Mouse (Mus musculus): ENCODE data around the gene Pdia5. TPM values are rescaled to one million over a fixed set of nuclear protein-coding genes. Genes with fewer than 3 reads are reported as not detected.
A peak's percentile ranks its signal among the peaks of the same experiment; 100 is the strongest.

Gene Pdia5
- polyA plus RNA-seq, 1 experiment, result 11.3 TPM

DNA sequence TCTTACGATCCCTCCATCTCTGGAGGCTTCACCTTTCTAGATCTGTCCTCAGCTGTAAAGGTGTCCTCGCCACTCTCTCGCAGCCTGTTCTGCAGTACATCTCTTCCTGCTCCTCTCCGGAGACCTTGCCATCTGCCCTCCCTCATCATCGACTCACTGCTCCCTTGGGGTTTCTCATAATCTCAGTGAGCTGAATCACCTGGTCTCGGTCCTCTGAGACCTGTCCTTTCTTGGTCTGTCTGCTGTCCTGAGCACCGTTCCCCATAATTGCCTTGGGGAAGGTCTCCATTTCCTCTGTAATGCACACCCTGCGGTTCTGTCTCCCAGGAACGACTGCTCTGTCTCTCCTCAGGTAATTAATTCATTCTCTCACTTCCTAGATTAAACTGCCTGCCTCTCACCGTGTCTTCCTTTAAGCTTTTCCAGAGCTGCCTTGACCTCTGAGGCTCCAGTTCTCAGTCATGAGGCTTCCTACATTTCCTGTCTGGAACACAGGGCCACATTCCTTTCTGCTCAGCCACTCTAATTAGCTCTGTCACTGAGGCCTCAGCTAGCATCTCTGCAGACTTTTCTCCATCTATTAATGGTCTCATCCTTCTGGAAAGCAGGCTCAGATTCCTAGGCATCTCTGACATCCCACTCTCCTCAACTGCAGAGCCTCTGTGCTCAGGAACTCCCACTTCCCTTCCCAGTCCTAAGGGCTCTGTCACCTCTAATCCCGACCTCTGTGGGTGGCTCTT is 18.8 kb upstream of the Pdia5 start:
- no peak for DNase-seq
- WGBS, result 63% methylated on average over 11 of the region's 11 CpGs
- Histone ChIP-seq H3K4me1 (ENCODE audit: control insufficient read depth, insufficient read depth, low read length) (no peaks in the 10 kb centered on the region), H3K4me3 (replicated peaks; ENCODE audit: extremely low read depth, low read depth, low read length) (no peak overlapping the region)
- TF ChIP-seq CTCF (IDR thresholded peaks at IDR 0.05; ENCODE audit: insufficient read depth, low read length) (no peak), POLR2A (IDR thresholded peaks at IDR 0.05; ENCODE audit: borderline replicate concordance, extremely low read depth, low read depth, low read length) (no peak)

DNA sequence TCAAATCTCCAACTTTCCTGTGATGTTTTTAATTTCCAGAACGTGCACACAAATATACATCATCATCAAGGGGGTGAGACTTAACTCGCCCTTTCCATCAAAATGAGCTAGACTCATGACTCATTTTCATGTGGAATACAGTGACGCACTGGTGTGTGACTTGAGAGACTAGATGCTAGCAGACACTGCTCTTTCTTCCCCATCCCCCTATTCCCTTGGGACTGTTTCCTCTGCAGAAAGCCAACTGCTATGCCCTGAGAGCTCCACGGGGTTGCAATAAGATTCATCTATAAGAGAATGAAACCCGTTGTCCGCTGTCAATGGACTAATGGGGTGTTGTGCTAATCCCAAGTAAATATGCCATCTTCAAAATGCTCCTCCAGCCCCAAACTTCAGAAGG is 17.9 kb upstream of the Pdia5 start:
- no peak for DNase-seq
- TF ChIP-seq POLR2A (IDR thresholded peaks at IDR 0.05; ENCODE audit: borderline replicate concordance, extremely low read depth, low read depth, low read length), result no peak
- no peak for TF ChIP-seq CTCF (IDR thresholded peaks at IDR 0.05; ENCODE audit: insufficient read depth, low read length)
- WGBS, result 83% methylated on average over 6 of the region's 6 CpGs
- no peaks in the 10 kb centered on the region for H3K4me1 ChIP-seq (ENCODE audit: control insufficient read depth, insufficient read depth, low read length)
- no peak overlapping the region for H3K4me3 ChIP-seq (replicated peaks; ENCODE audit: extremely low read depth, low read depth, low read length)

DNA sequence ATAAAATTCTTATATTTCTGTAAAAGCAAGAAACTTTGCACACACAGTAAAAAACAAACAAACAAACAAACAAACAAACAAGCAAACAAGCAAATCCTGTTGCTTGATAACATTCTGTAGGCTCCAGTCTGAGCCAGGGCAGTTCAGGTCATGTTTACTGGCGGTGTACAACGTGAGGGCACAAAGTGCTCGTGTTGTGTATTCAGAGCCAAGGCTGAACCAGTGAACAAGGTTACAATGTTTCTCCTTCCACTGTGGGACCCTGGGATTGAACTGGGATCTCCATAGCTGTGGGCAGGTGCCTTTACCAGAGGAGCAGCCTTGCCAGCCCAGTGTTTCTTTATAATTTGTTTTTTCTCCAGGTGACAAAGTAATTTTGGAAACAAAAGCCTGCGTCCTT is 15.1 kb upstream of the Pdia5 start:
- 88% methylated on average over 4 of the region's 4 CpGs for WGBS

DNA sequence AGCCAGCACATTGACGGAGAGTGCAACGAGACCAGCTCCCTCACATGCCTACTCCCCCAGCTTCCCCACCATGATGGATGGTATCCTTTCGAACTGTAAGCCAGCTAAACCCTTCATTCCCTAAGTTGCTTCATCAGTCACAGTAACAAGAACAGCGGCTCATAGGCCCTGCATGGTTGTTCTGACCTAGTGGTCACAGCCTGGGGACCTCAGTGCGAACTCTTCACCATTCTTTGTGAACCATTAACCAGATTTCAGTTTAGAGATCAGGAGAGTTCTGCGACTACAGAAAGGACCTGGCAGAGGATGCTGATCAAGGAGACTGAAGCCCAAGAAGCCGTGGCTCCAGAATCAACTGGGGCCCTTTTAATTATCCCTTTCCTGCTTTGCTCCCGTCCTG is 13.6 kb upstream of the Pdia5 start:
- 90% methylated on average over 8 of the region's 8 CpGs for WGBS
- DNase-seq, result no peak
- no peak for TF ChIP-seq POLR2A (IDR thresholded peaks at IDR 0.05; ENCODE audit: borderline replicate concordance, extremely low read depth, low read depth, low read length)
- TF ChIP-seq CTCF (IDR thresholded peaks at IDR 0.05; ENCODE audit: insufficient read depth, low read length), result no peak
- no peak overlapping the region for H3K4me3 ChIP-seq (replicated peaks; ENCODE audit: extremely low read depth, low read depth, low read length)
- H3K4me1 ChIP-seq (ENCODE audit: control insufficient read depth, insufficient read depth, low read length), result no peaks in the 10 kb centered on the region

More for the DNA sequence above, 15.1 kb upstream of the Pdia5 start:
- Histone ChIP-seq H3K4me1 (ENCODE audit: control insufficient read depth, insufficient read depth, low read length) (no peaks in the 10 kb centered on the region), H3K4me3 (replicated peaks; ENCODE audit: extremely low read depth, low read depth, low read length) (no peak overlapping the region)
- no peak for TF ChIP-seq POLR2A (IDR thresholded peaks at IDR 0.05; ENCODE audit: borderline replicate concordance, extremely low read depth, low read depth, low read length)
- TF ChIP-seq CTCF (IDR thresholded peaks at IDR 0.05; ENCODE audit: insufficient read depth, low read length), result no peak
- DNase-seq, result no peak

DNA sequence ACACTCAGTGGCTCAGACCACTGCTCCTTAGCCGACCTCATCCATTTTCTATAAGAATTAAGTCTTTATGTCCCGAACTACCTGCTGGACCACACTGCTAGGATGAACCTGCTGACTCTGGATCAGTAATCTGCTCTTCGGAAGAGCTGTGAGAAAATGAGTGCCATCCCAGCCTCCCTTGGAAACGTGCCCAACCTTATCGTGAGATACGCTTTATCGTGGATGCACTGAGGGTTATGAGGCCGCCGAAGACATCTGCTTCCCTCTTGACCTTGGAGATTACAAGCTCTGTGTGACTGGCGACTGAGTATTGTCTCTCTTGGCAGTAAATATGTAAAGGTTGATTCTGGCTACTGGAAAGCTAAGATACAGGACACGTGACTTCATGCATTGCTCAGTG is 11.8 kb upstream of the Pdia5 start:
- H3K4me3 ChIP-seq (replicated peaks; ENCODE audit: extremely low read depth, low read depth, low read length), result no peak overlapping the region
- no peak for DNase-seq
- TF ChIP-seq POLR2A (IDR thresholded peaks at IDR 0.05; ENCODE audit: borderline replicate concordance, extremely low read depth, low read depth, low read length) (no peak), CTCF (IDR thresholded peaks at IDR 0.05; ENCODE audit: insufficient read depth, low read length) (no peak)
- 80% methylated on average over 11 of the region's 11 CpGs for WGBS
- no peaks in the 10 kb centered on the region for H3K4me1 ChIP-seq (ENCODE audit: control insufficient read depth, insufficient read depth, low read length)

DNA sequence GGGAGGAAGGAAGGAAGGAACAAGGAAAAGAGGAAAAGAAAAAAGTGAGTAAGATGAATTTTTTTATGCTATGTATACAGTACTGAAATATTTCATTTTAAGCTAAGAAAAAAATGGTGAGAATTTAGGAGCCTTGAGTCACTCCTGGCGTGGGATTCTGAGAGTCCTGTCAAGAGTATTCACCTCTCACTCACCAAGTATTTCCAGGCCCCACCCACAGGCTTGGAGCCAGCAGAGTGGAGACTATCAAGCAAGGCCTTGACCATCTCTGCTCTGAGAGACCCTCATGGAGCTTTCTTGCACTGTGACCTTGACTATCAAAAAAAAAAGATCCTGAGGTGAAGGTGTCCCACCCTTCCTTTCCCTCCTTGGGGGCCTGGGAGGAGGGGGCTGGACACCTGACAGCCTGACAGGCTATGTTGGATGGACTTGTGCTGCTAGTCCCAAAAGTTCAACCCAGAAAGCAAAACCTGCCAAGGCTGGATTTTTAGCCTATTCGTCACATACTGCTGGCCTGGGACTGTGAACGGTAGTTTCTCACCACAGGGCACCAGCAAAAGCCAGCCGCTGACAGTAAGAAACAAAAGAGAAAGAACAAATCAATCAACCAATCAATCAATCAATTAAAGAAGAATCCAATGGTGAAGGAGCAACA is 10.6 kb upstream of the Pdia5 start:
- TF ChIP-seq POLR2A (IDR thresholded peaks at IDR 0.05; ENCODE audit: borderline replicate concordance, extremely low read depth, low read depth, low read length), result no peak
- TF ChIP-seq CTCF (IDR thresholded peaks at IDR 0.05; ENCODE audit: insufficient read depth, low read length), result no peak
- 53% methylated on average over 4 of the region's 4 CpGs for WGBS
- no peak for DNase-seq
- H3K4me3 ChIP-seq (replicated peaks; ENCODE audit: extremely low read depth, low read depth, low read length), result no peak overlapping the region
- H3K4me1 ChIP-seq (ENCODE audit: control insufficient read depth, insufficient read depth, low read length), result no peaks in the 10 kb centered on the region

DNA sequence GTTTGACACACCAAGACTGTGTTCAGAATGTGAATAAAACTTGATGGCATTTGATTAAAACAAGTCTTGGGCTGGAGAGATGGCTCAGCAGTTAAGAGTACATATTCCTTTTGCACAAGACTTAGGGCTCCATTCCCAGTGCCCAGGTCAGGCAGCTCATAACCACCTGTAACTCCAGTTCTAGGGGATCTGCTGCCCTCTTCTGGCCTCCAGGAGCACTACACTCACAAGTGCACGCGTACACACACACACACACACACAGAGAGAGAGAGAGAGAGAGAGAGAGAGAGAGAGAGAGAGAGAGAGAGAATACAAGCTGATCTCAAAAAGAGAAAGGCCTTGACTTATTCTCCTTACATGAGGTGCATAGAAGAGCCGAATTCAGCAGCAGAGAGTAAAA is 9.7 kb upstream of the Pdia5 start:
- WGBS, result 93% methylated on average over 3 of the region's 3 CpGs
- no peak for DNase-seq
- no peak for TF ChIP-seq CTCF (IDR thresholded peaks at IDR 0.05; ENCODE audit: insufficient read depth, low read length)
- no peak overlapping the region for H3K4me3 ChIP-seq (replicated peaks; ENCODE audit: extremely low read depth, low read depth, low read length)
- no peaks in the 10 kb centered on the region for H3K4me1 ChIP-seq (ENCODE audit: control insufficient read depth, insufficient read depth, low read length)

DNA sequence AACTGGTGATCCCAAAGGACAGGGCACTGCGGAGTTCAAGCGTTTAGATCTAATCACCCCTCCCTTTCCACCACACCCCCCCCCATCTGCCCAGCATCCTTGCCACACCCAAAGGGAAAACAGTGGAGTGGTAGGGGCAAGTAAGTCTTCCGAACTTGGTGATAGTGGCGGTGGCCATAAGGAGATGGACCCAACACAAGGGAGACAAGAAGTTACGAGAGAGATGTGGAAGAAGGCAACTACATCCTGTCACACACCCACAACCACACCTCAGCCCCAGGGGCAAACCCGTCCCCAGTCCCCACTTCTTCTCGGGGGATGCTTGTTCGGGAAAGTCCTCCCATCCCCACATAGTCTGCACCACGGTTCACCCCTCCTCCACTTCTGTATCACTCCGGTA is 880 bp downstream of the Pdia5 start:
- Histone ChIP-seq H3K4me1 (ENCODE audit: control insufficient read depth, insufficient read depth, low read length) (no peaks in the 10 kb centered on the region; the same call in 1 of the 2 replicates), H3K4me3 (replicated peaks; ENCODE audit: extremely low read depth, low read depth, low read length) (peak overlapping the region; percentile 66)
- 11% methylated on average over 10 of the region's 10 CpGs for WGBS
- TF ChIP-seq CTCF (IDR thresholded peaks at IDR 0.05; ENCODE audit: insufficient read depth, low read length), result no peak
- TF ChIP-seq POLR2A (IDR thresholded peaks at IDR 0.05; ENCODE audit: borderline replicate concordance, extremely low read depth, low read depth, low read length), result no peak
- DNase-seq, result peak; percentile 17

DNA sequence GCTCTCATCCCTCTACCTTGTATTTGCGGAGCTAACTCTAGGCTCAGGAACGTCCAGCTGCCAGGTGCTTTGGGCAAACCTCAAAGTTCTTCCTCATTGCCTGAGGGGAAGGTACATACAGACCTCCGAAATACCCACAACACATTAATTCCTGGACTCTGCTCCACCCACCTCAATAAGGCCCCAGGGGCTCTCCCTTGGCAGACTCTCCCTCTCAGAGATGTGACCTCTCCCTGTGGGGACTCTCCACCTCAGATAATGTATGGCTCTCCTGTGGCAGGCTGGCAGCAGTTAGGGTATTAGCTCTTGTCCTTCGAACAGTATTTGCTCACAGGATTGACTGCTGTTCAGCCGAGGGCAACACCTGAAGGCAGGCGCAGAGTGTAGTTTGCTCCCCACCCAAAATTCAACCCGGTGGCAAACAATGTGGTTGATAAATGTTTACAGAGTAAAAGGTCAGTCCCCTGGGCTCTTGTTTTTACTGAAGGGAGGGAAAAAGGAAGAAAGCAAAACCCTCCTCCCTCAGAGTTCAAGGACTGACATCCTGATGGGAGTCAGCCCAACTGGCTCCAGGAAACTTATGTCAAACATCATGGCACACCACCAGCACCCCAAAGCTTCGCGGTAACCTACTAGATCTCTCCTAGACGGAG is 1.5 kb downstream of the Pdia5 start:
- 39% methylated on average over 10 of the region's 10 CpGs for WGBS
- H3K4me3 ChIP-seq (replicated peaks; ENCODE audit: extremely low read depth, low read depth, low read length), result no peak overlapping the region
- DNase-seq, result no peak
- no peaks in the 10 kb centered on the region; the same call in 1 of the 2 replicates for H3K4me1 ChIP-seq (ENCODE audit: control insufficient read depth, insufficient read depth, low read length)
- TF ChIP-seq POLR2A (IDR thresholded peaks at IDR 0.05; ENCODE audit: borderline replicate concordance, extremely low read depth, low read depth, low read length), result no peak
- TF ChIP-seq CTCF (IDR thresholded peaks at IDR 0.05; ENCODE audit: insufficient read depth, low read length), result no peak
